Mouse (Mus musculus): ENCODE data around the gene Ak8. TPM values are rescaled to one million over a fixed set of nuclear protein-coding genes. Genes with fewer than 3 reads are reported as not detected.

Ak8 gene
- polyA plus RNA-seq, 1 experiment: 0.06 TPM

GRCm38 (mm10) chr2:28787067-28787619 is 87.2 kb downstream of the Ak8 start:
- 72% methylated on average over 6 of the region's 6 CpGs for WGBS

GRCm38 (mm10) chr2:28792931-28793610 is 93.1 kb downstream of the Ak8 start:
- Histone ChIP-seq H3K4me3 (ENCODE audit: low read depth, low read length) (no peak overlapping the region), H3K27me3 (ENCODE audit: control insufficient read depth, insufficient read depth, low read length) (no peaks in the 10 kb centered on the region), H3K36me3 (ENCODE audit: control insufficient read depth, insufficient read depth, low read length) (no peaks in the 10 kb centered on the region), H3K27ac (ENCODE audit: insufficient read depth, low read depth, low read length) (no peak overlapping the region), H3K4me1 (ENCODE audit: control insufficient read depth, insufficient read depth, insufficient read length, low read length) (no peaks in the 10 kb centered on the region)
- 18% methylated on average over 6 of the region's 6 CpGs for WGBS
- TF ChIP-seq POLR2A (IDR thresholded peaks at IDR 0.05; ENCODE audit: low read depth, low read length) (no peak), CTCF (IDR thresholded peaks at IDR 0.05; ENCODE audit: extremely low read depth, insufficient read length, insufficient replicate concordance, low read depth, low read length) (no peak)

More at GRCm38 (mm10) chr2:28787067-28787619, 87.2 kb downstream of the Ak8 start:
- no peak overlapping the region for H3K4me3 ChIP-seq (ENCODE audit: low read depth, low read length)
- TF ChIP-seq CTCF (IDR thresholded peaks at IDR 0.05; ENCODE audit: extremely low read depth, insufficient read length, insufficient replicate concordance, low read depth, low read length) (no peak), POLR2A (IDR thresholded peaks at IDR 0.05; ENCODE audit: low read depth, low read length) (no peak)
- H3K27ac ChIP-seq (ENCODE audit: insufficient read depth, low read depth, low read length): no peak overlapping the region
- no peaks in the 10 kb centered on the region for H3K36me3 ChIP-seq (ENCODE audit: control insufficient read depth, insufficient read depth, low read length)
- no peaks in the 10 kb centered on the region for H3K27me3 ChIP-seq (ENCODE audit: control insufficient read depth, insufficient read depth, low read length)
- no peaks in the 10 kb centered on the region for H3K4me1 ChIP-seq (ENCODE audit: control insufficient read depth, insufficient read depth, insufficient read length, low read length)

GRCm38 (mm10) chr2:28794623-28795022 is 94.7 kb downstream of the Ak8 start:
- H3K27ac ChIP-seq (ENCODE audit: insufficient read depth, low read depth, low read length): no peak overlapping the region
- H3K27me3 ChIP-seq (ENCODE audit: control insufficient read depth, insufficient read depth, low read length): no peaks in the 10 kb centered on the region
- 81% methylated on average over 5 of the region's 5 CpGs for WGBS
- TF ChIP-seq POLR2A (IDR thresholded peaks at IDR 0.05; ENCODE audit: low read depth, low read length) (no peak), CTCF (IDR thresholded peaks at IDR 0.05; ENCODE audit: extremely low read depth, insufficient read length, insufficient replicate concordance, low read depth, low read length) (peak; percentile 12; the same call in 1 of the 2 replicates)
- no peaks in the 10 kb centered on the region for H3K36me3 ChIP-seq (ENCODE audit: control insufficient read depth, insufficient read depth, low read length)
- H3K4me3 ChIP-seq (ENCODE audit: low read depth, low read length): no peak overlapping the region
- no peaks in the 10 kb centered on the region for H3K4me1 ChIP-seq (ENCODE audit: control insufficient read depth, insufficient read depth, insufficient read length, low read length)

GRCm38 (mm10) chr2:28796298-28796697 is 96.3 kb downstream of the Ak8 start:
- Histone ChIP-seq H3K4me3 (ENCODE audit: low read depth, low read length) (no peak overlapping the region), H3K36me3 (ENCODE audit: control insufficient read depth, insufficient read depth, low read length) (no peaks in the 10 kb centered on the region), H3K27ac (ENCODE audit: insufficient read depth, low read depth, low read length) (no peak overlapping the region), H3K27me3 (ENCODE audit: control insufficient read depth, insufficient read depth, low read length) (no peaks in the 10 kb centered on the region), H3K4me1 (ENCODE audit: control insufficient read depth, insufficient read depth, insufficient read length, low read length) (no peaks in the 10 kb centered on the region)
- WGBS: 27% methylated on average over 8 of the region's 8 CpGs
- TF ChIP-seq POLR2A (IDR thresholded peaks at IDR 0.05; ENCODE audit: low read depth, low read length) (no peak), CTCF (IDR thresholded peaks at IDR 0.05; ENCODE audit: extremely low read depth, insufficient read length, insufficient replicate concordance, low read depth, low read length) (no peak)

- 73% methylated on average over 18 of the region's 18 CpGs for WGBS
- Histone ChIP-seq H3K27ac (ENCODE audit: insufficient read depth, low read depth, low read length) (no peak overlapping the region), H3K4me1 (ENCODE audit: control insufficient read depth, insufficient read depth, insufficient read length, low read length) (no peaks in the 10 kb centered on the region), H3K4me3 (ENCODE audit: low read depth, low read length) (no peak overlapping the region), H3K27me3 (ENCODE audit: control insufficient read depth, insufficient read depth, low read length) (no peaks in the 10 kb centered on the region; the same call in 1 of the 2 replicates), H3K36me3 (ENCODE audit: control insufficient read depth, insufficient read depth, low read length) (no peaks in the 10 kb centered on the region)
- no peak for TF ChIP-seq POLR2A (IDR thresholded peaks at IDR 0.05; ENCODE audit: low read depth, low read length)
- TF ChIP-seq CTCF (IDR thresholded peaks at IDR 0.05; ENCODE audit: extremely low read depth, insufficient read length, insufficient replicate concordance, low read depth, low read length): no peak
Measured at GRCm38 (mm10) chr2:28797490-28798106, 97.6 kb downstream of the Ak8 start.

- Histone ChIP-seq H3K36me3 (ENCODE audit: control insufficient read depth, insufficient read depth, low read length) (no peaks in the 10 kb centered on the region), H3K4me1 (ENCODE audit: control insufficient read depth, insufficient read depth, insufficient read length, low read length) (no peaks in the 10 kb centered on the region), H3K27me3 (ENCODE audit: control insufficient read depth, insufficient read depth, low read length) (no peaks in the 10 kb centered on the region; the same call in 1 of the 2 replicates), H3K27ac (ENCODE audit: insufficient read depth, low read depth, low read length) (no peak overlapping the region), H3K4me3 (ENCODE audit: low read depth, low read length) (no peak overlapping the region)
- 17% methylated on average over 3 of the region's 3 CpGs for WGBS
- TF ChIP-seq CTCF (IDR thresholded peaks at IDR 0.05; ENCODE audit: extremely low read depth, insufficient read length, insufficient replicate concordance, low read depth, low read length): no peak
Measured at GRCm38 (mm10) chr2:28798390-28798789, 98.4 kb downstream of the Ak8 start.

GRCm38 (mm10) chr2:28799575-28799974 is 99.6 kb downstream of the Ak8 start:
- Histone ChIP-seq H3K27me3 (ENCODE audit: control insufficient read depth, insufficient read depth, low read length) (no peaks in the 10 kb centered on the region; the same call in 1 of the 2 replicates), H3K27ac (ENCODE audit: insufficient read depth, low read depth, low read length) (no peak overlapping the region), H3K4me3 (ENCODE audit: low read depth, low read length) (no peak overlapping the region), H3K4me1 (ENCODE audit: control insufficient read depth, insufficient read depth, insufficient read length, low read length) (no peaks in the 10 kb centered on the region), H3K36me3 (ENCODE audit: control insufficient read depth, insufficient read depth, low read length) (no peaks in the 10 kb centered on the region)
- 24% methylated on average over 2 of the region's 2 CpGs for WGBS
- TF ChIP-seq POLR2A (IDR thresholded peaks at IDR 0.05; ENCODE audit: low read depth, low read length) (no peak), CTCF (IDR thresholded peaks at IDR 0.05; ENCODE audit: extremely low read depth, insufficient read length, insufficient replicate concordance, low read depth, low read length) (no peak)

Data from small intestine, adult 2 months (tissue).